Mouse (Mus musculus) lung, embryonic 15.5 days (tissue): ENCODE results near the gene Hspbap1. TPM values are rescaled to one million over a fixed set of nuclear protein-coding genes. Genes with fewer than 3 reads are reported as not detected.

Experiments used
- ATAC-seq: fragments of 200-750 bp; cut with Nextera tagmentation; 2 replicates; pipeline ENCODE4 v1.8.0; 2017; ENCODE audit warnings: moderate number of reproducible peaks, borderline replicate concordance; ENCODE audit not compliant: low FRiP score, low TSS enrichment; ENCODE audit errors: extremely low read depth
- H3K27ac ChIP-seq: fragments of 300-500 bp; sonication (generic); 2 replicates; pipeline ENCODE4 v1.5.1; 2015; ENCODE audit warnings: moderate library complexity, mild to moderate bottlenecking, inconsistent platforms
- H3K27me3 ChIP-seq: fragments of 300-500 bp; sonication (generic); 2 replicates; pipeline ENCODE4 v1.6.1; 2015; ENCODE audit warnings: inconsistent platforms
- H3K36me3 ChIP-seq: fragments of 300-500 bp; sonication (generic); 2 replicates; pipeline ENCODE4 v1.6.1; 2015; ENCODE audit warnings: inconsistent platforms
- H3K4me1 ChIP-seq: fragments of 300-500 bp; sonication (generic); 2 replicates; pipeline ENCODE4 v1.6.1; 2015; ENCODE audit warnings: inconsistent platforms
- H3K4me2 ChIP-seq: fragments of 300-500 bp; sonication (generic); 2 replicates; pipeline ENCODE4 v1.6.1; 2015; ENCODE audit warnings: inconsistent platforms, mild to moderate bottlenecking, moderate library complexity
- H3K4me3 ChIP-seq: fragments of 300-500 bp; sonication (generic); 2 replicates; pipeline ENCODE4 v1.5.1; 2015; ENCODE audit warnings: mild to moderate bottlenecking, inconsistent platforms
- H3K9ac ChIP-seq: fragments of 300-500 bp; sonication (generic); 2 replicates; pipeline ENCODE4 v1.6.1; 2015; ENCODE audit warnings: inconsistent platforms
- H3K9me3 ChIP-seq: fragments of 300-500 bp; sonication (generic); 2 replicates; pipeline ENCODE4 v1.6.1; 2016; ENCODE audit warnings: inconsistent platforms
- WGBS: fragments of 180-500 bp; shearing (Covaris S2); methylation state at CpG from one replicate; pipeline ENCODE4 v1.1.7; 2015; 5-methylcytosine and 5-hydroxymethylcytosine counted together
- polyA plus RNA-seq: library from polyadenylated mRNA; unstranded; fragments of >200 nt; fragmentation: Nextera tagmentation; extraction: Ambion mirVana; gene quantifications from 2 replicates; pipeline ENCODE4 v1.2.1, GENCODE M21; 2015

Gene Hspbap1
- polyA plus RNA-seq, 1 experiment from 2014 or later = 14.3 TPM

DNA sequence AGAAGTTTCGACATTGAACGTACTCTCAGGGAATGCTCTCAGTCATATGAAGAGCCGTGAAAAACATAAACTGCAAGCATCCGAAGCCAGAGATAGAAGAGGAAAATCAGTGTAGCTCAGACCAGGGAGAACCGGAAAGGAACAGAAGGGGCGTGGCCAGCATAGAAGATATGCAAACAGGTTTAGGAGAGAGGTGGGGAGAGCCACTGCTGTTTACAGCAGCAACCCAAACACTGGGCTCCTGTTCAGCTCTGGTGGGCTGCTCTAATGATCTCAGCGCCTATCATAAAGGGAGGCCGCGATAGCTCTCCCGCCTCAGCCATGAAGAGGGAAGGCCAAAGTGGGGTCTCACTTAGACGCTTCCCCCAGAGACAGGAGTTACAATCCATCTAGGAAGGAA lies 97.6 kb downstream of the Hspbap1 start:
- H3K4me3 ChIP-seq = no peak overlapping the region
- H3K27me3 ChIP-seq = peaks cover 17% of the 10 kb centered on the region
- H3K27ac ChIP-seq = no peak overlapping the region
- no peaks in the 10 kb centered on the region for H3K36me3 ChIP-seq
- H3K4me2 ChIP-seq = no peak overlapping the region
- no peaks in the 10 kb centered on the region for H3K9me3 ChIP-seq
- ATAC-seq = no peak
- H3K4me1 ChIP-seq = peaks cover 13% of the 10 kb centered on the region; the same call in 1 of the 2 replicates
- 67% methylated on average over 11 of the region's 11 CpGs for WGBS
- H3K9ac ChIP-seq = no peak overlapping the region

DNA sequence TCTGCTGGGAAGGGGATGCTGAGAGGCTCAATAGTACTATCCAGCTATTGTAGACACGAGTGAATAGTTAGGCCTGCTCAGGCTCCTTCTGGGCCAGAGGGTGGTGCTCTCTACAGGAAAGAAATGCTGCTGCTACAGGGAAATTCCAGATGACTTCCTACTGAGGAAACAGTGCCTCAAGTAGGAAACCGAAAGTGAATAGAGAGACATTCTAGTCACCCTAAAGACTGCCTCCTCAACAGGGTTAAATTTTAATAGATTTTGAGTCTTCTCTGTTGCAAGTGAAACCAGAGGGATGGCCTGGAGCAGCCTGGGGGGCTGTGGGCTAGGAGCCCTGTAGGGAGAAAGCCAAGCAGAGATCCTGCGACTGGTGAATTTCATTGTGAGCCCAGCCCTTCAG lies 99.0 kb downstream of the Hspbap1 start:
- peaks cover 13% of the 10 kb centered on the region; the same call in 1 of the 2 replicates for H3K4me1 ChIP-seq
- peaks cover 21% of the 10 kb centered on the region for H3K27me3 ChIP-seq
- H3K9ac ChIP-seq = no peak overlapping the region
- ATAC-seq = 0 out of 2 replicates have a peak, but pooled peaks have one; percentile 6
- H3K4me2 ChIP-seq = peak overlapping the region; percentile 17; the same call in 1 of the 2 replicates
- WGBS = 34% methylated on average over 3 of the region's 3 CpGs
- H3K27ac ChIP-seq = no peak overlapping the region
- H3K4me3 ChIP-seq = no peak overlapping the region
- H3K9me3 ChIP-seq = no peaks in the 10 kb centered on the region
- no peaks in the 10 kb centered on the region for H3K36me3 ChIP-seq

DNA sequence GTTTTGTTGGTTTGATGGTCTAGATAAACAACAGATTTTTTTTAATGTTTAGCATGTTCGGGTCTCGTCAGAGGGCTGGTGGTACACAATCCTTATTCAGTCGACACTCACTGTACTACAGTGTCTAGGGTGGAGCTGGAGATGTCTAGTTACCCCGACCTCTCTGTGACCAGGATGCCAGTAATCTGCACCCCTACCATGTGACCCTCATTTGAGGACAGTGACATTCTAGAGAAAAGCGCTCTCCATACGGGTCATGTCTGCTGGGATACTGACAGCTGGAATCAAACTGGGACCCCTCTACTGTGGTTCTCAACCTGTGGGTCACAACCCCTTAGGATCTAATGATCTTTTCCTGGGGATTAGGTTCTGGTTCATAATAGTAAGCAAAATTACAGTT lies 99.5 kb downstream of the Hspbap1 start:
- Histone ChIP-seq H3K4me3 (no peak overlapping the region), H3K27me3 (peaks cover 21% of the 10 kb centered on the region), H3K4me1 (peaks cover 13% of the 10 kb centered on the region; the same call in 1 of the 2 replicates), H3K27ac (no peak overlapping the region), H3K4me2 (peak overlapping the region; percentile 17; the same call in 1 of the 2 replicates), H3K36me3 (no peaks in the 10 kb centered on the region), H3K9ac (no peak overlapping the region), H3K9me3 (no peaks in the 10 kb centered on the region)
- ATAC-seq = no peak
- WGBS = 64% methylated on average over 6 of the region's 6 CpGs

DNA sequence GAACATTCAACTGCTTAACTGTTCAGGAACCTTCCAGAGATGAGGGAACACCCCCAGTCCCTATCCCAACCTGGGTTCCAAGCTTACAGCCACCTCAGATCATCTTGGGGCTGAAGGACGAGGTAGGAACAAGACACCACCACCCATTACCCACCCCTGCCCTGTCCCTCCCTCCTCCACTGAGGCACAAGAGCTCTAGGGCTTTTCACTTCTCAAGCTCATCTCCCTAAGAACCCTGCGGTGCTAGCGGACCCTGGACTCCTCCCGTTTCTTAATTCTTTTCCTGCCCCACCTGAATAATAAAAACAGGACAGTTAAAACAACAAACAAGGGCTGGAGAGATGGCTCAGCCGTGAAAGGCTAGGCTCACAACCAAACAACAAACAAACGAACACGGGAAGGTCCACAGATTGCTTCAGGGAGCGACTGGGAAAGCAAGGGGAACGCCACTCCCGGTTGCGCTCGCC lies 100.4 kb downstream of the Hspbap1 start:
- peaks cover 13% of the 10 kb centered on the region; the same call in 1 of the 2 replicates for H3K4me1 ChIP-seq
- ATAC-seq = peak; percentile 35; the same call in 1 of the 2 replicates
- H3K4me2 ChIP-seq = peak overlapping the region; percentile 81
- H3K27me3 ChIP-seq = peaks cover 21% of the 10 kb centered on the region
- 4% methylated on average over 12 of the region's 12 CpGs for WGBS
- peak overlapping the region; percentile 58 for H3K4me3 ChIP-seq
- H3K9ac ChIP-seq = peak overlapping the region; percentile 52
- H3K9me3 ChIP-seq = no peaks in the 10 kb centered on the region
- H3K27ac ChIP-seq = no peak overlapping the region
- no peaks in the 10 kb centered on the region for H3K36me3 ChIP-seq

DNA sequence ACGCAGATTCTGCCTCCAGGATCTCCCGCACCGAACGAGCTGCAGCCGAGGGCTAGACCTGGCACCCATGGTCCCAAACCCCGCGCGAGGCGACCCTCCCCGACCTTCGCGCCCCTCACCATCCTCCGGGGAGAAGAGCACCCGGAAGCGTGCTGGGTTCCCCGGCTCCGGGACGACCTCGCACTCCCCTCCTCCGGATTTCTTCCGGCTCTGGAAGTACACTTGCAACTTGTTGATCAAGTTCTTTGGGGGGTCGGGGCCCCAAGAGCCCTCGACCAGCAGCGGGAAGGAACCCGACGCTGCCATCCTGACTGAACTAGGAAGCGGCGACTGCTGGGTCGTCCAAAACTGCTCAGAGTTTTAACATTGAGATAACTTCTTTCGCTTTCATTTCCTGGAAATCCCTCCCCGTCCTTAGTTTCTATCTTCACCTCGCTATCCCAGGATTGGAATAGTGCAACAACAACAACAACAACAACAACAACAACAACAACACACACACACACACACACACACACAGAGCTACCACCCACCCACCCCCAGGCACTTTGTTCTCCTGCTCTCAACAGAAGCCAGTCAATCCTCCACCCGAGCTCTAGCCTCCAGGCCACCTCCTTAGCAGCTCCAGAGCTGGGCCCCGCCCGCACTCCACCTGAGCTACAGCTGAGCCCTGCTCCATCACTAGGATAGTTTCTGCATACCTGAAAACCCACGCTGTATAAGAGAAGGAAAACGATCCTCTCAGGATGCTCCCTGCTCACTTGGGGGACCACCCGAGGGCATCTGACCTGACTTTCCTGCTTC lies 101.1 kb downstream of the Hspbap1 start, which contains the start of gene Parp14:
Gene Parp14, minus strand, starts transcription at position 497 of the 804 bp plus-strand sequence.
- Histone ChIP-seq H3K27ac (no peak within 1 kb of the TSS), H3K4me1 (peaks cover 13% of the 10 kb centered on the region; the same call in 1 of the 2 replicates), H3K4me2 (peak within 1 kb of the TSS; percentile 81), H3K36me3 (no peaks in the 10 kb centered on the region), H3K27me3 (peaks cover 21% of the 10 kb centered on the region), H3K9ac (peak within 1 kb of the TSS; percentile 52), H3K9me3 (no peaks in the 10 kb centered on the region), H3K4me3 (peak within 1 kb of the TSS; percentile 58)
- 1% methylated on average over 38 of the region's 38 CpGs for WGBS
- peak; percentile 48; the same call in 1 of the 2 replicates for ATAC-seq

DNA sequence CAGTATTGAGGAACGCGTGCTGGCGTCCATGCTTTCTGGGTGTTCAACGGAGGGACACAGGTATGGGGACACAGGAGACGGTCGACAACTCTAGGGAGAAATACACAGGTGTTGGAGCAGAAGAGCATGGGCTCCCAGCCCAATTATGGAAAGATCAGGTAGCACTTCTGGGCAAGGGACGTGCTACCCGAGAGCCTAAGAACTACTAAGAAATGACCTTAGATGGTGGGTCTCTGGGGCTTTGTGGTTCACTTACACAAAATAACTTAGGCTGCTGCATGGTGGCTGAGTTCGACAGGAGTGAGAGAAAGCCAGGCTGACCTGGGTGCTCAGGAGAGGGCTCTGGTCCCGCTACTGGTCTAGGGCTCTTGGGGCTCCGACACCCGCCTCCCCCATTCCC lies 101.7 kb downstream of the Hspbap1 start:
- no peak overlapping the region for H3K9ac ChIP-seq
- H3K4me2 ChIP-seq = peak overlapping the region; percentile 81
- ATAC-seq = no peak
- H3K4me1 ChIP-seq = peaks cover 13% of the 10 kb centered on the region; the same call in 1 of the 2 replicates
- peak overlapping the region; percentile 58 for H3K4me3 ChIP-seq
- no peaks in the 10 kb centered on the region for H3K36me3 ChIP-seq
- 14% methylated on average over 12 of the region's 12 CpGs for WGBS
- peaks cover 21% of the 10 kb centered on the region for H3K27me3 ChIP-seq
- no peaks in the 10 kb centered on the region for H3K9me3 ChIP-seq
- no peak overlapping the region for H3K27ac ChIP-seq

DNA sequence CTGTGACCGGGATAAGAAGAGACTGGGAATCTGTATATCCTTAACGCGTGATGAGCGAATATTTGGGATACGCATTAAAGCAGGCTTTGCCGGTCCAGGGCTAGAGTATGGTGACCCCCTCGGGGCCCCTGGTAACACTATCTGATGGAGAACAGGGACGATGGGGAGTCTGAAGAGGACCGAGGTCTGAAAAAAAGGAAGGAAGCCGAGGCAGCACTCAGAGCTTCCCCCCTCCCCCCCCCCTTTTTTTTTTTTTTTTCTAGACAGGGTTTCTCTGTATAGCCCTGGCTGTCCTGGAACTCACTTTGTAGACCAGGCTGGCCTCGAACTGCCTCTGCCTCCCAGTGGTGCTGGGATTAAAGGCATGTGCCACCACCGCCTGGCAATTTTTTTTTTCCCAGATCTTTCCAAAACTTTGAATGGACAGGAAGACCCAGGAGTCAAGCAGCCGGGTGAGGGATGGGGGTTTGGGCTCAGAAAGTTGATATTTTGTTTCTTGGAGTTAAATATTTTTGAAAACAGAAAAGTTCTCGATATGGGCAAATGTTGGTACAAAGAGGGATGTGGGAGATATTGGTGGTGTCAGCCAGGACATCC lies 102.3 kb downstream of the Hspbap1 start:
- 22% methylated on average over 14 of the region's 14 CpGs for WGBS
- H3K27me3 ChIP-seq = peaks cover 21% of the 10 kb centered on the region
- H3K9me3 ChIP-seq = no peaks in the 10 kb centered on the region
- H3K9ac ChIP-seq = no peak overlapping the region
- H3K36me3 ChIP-seq = no peaks in the 10 kb centered on the region
- no peak for ATAC-seq
- peak overlapping the region; percentile 58; the same call in 1 of the 2 replicates for H3K4me3 ChIP-seq
- H3K27ac ChIP-seq = no peak overlapping the region
- peak overlapping the region; percentile 81 for H3K4me2 ChIP-seq
- peaks cover 13% of the 10 kb centered on the region; the same call in 1 of the 2 replicates for H3K4me1 ChIP-seq

DNA sequence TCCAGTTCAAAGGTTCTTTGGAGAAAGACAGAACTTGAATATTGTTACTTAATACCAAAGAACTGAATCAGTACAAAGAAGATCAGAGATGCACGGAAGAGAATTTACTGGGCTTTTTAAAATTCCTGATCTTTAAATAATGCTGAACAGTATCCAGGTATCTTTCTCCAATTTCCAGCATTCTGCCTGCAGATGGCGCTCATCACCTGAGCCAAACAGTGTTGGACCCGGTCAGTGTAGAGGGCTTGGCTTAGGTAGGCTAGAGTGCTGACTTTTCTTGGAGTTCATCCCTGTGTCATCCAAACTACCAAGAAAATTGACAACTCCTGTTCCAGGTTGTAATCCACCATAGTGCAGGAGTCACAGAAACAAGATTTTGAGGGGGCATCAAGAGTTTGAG lies 104.2 kb downstream of the Hspbap1 start:
- no peak for ATAC-seq
- Histone ChIP-seq H3K4me1 (peaks cover 13% of the 10 kb centered on the region; the same call in 1 of the 2 replicates), H3K36me3 (no peaks in the 10 kb centered on the region), H3K9ac (no peak overlapping the region), H3K4me2 (no peak overlapping the region), H3K4me3 (no peak overlapping the region), H3K27me3 (peaks cover 18% of the 10 kb centered on the region), H3K9me3 (no peaks in the 10 kb centered on the region), H3K27ac (no peak overlapping the region)
- WGBS = 40% methylated on average over 3 of the region's 3 CpGs

Other genes with a start within 250 kb of the Hspbap1 start
- 3.2 and 4.5 TPM in 2 replicates for gene Sema5b, start 229.2 kb upstream of the Hspbap1 start, polyA plus RNA-seq
- gene Dirc2, start 1.0 kb upstream of the Hspbap1 start, polyA plus RNA-seq = 13.0 and 13.7 TPM in 2 replicates
- gene Parp14, start 101.2 kb downstream of the Hspbap1 start, polyA plus RNA-seq = 0.81 and 1.2 TPM in 2 replicates
- 7.9 and 8.2 TPM in 2 replicates for gene Parp9, start 168.1 kb downstream of the Hspbap1 start, polyA plus RNA-seq
- 5.0 and 5.8 TPM in 2 replicates for gene Dtx3l, start 168.8 kb downstream of the Hspbap1 start, polyA plus RNA-seq
- gene Kpna1, start 208.4 kb downstream of the Hspbap1 start, polyA plus RNA-seq = 31.7 and 33.0 TPM in 2 replicates